Mouse (Mus musculus) megakaryocyte, adult 5-6 weeks (primary cell): ENCODE data around the gene Wdr70. TPM values are rescaled to one million over a fixed set of nuclear protein-coding genes. Genes with fewer than 3 reads are reported as not detected.
"Not testable (repeated sequence)": the region's sequence is repeated elsewhere in the genome, so short reads cannot be mapped to it uniquely, and the experiment has no call there.

Source experiments
- ATAC-seq: 2 replicates; pipeline ENCODE4 v1.8.0; 2016; ENCODE audit warnings: mild to moderate bottlenecking, inconsistent platforms; ENCODE audit not compliant: poor library complexity, severe bottlenecking
- total RNA-seq, 2 experiments: library from RNA; stranded (forward) in 1 of 2; stranded (reverse) in 1 of 2; fragments of 153-499, 151-499 nt in 1 of 2; fragments of 221-1000, 200-1000 nt in 1 of 2; gene quantifications; 2 replicates each; pipeline versions ENCODE4 v1.2.3 to v1.2.4; 2015 to 2017

Wdr70 gene
- total RNA-seq (2015) (30.8 and 34.6 TPM in 2 replicates), total RNA-seq (2017) (27.1 and 33.9 TPM in 2 replicates)

DNA sequence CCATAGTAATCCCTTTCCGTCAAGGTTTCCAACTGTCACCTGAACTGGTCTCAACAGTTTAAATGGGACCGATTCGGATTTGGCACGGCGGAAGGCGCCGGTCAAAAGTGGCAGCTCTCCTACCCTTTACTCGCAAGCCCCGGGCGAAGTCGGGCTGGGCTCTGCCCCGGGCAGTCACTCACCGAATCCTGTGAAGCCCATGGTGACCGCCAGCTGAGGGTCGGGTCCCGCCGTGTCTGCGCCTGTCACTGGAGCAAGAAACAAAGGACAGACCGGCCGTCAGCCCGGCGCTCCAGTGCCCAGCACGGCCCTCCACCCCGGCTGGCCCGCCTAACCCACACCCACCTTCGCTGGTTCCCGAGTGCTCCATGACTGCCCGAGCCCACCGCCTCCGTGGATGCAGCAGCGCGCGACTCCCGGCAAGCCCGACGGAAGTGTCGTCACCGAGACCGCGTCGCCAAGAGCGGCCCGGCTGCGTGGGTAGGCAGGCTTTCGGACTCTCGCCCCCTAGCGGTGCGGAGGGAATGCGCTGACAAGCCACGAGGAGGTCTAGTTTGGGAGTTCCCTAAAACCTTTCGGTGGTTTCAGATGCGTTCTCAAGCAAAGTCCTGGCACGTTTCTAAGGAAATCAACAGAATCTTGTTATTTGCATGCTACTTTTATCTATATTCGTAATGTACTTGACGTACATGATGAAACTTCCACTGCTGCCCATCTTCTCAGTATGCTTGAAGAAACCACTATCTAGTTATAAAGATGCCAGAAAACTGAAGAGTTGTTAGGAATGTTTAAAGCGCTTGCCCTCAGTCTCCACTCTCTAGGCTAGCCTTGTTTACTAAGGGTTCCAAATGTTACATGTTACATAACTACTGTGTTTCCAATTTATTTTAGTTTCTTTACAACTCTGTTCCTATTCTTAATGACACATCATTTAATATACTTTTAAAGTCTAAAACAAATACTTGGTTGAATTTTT is at the start of gene Wdr70:
Wdr70 (minus strand) TSS at position 436 of the 976 bp plus-strand sequence.
- peak; percentile 100 for ATAC-seq

DNA sequence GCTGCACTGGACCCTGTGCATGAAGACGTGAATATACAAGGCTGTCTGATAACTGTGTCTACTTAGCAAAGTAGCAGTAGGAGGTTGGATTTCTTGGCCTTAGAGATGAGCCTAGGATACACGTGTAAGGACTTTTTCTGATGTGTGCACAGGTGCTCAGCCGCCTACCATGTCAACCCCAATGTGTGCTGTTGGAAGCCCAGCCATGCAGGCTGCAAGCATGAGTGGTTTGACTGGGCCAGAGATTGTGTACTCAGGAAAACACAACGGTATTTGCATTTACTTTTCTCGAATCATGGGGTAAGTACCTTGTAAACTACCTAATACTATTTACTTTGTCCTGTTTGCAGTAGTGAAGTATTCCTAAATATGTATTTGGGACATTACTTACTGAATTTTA is 36.6 kb upstream of the Wdr70 start:
- ATAC-seq, result no peak

GRCm38 (mm10) chr15:8131761-8132160 is 32.8 kb upstream of the Wdr70 start:
- ATAC-seq, result no peak

GRCm38 (mm10) chr15:8131268-8131667 is 32.3 kb upstream of the Wdr70 start:
- no peak for ATAC-seq

GRCm38 (mm10) chr15:8129281-8129680 is 30.3 kb upstream of the Wdr70 start:
- no peak for ATAC-seq

DNA sequence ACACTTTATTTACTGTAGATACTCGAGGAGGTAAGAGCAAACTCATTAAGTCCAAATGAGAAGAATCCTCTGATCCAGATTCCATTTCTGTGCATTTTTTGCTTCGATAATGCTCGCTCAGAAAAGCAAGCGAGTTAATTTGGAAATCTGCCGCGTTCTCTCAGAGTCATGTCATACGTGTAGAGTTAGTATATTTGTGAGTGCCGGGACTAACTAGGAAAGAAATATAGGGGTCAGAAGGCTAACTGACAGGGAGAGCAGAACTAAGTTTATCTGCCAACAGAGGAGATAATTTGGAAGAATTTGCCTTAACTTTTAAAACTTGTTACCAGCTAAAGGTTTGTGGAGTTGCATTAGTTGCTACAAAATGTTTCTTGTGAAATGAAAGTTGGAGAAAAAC is 10.8 kb upstream of the Wdr70 start:
- no peak for ATAC-seq

DNA sequence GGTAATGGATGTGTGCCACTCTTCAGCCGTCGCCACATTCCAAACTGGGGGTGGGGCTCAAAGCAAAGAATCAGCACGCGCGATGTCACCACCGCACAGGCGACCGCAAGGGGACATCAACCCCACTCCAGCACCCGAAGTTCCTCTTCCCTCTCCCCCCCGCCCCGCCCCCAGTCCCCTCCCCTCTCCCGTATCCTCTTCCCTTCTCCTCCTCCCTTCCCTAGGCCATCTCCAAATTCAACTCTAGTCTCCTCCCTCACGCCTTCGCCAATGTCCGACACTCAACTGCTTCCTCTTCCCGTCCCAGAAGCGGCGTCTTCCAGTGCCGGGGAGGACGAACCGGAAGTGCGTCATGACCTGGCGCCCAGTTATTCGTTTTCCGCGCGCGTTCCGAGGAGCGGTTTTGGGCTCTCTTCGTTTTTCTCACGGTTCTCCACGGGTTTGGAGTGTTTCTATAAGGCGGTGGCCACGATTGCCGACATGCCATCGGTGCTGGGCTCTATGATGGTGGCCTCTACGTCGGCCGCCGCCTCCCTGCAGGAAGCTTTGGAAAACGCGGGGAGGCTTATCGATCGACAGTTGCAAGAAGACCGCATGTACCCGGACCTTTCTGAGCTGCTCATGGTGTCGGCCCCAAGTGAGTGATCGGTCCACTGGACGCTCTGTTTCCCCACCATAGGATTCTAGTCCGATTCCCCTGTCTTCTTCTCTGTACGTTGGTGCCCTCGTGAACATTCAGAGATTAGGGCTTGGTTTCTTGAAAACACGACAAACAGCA is 10.1 kb upstream of the Wdr70 start, which contains the start of gene Nup155:
Nup155 (plus strand) TSS at position 308 of the 778 bp plus-strand sequence.
- peak; percentile 99 for ATAC-seq

DNA sequence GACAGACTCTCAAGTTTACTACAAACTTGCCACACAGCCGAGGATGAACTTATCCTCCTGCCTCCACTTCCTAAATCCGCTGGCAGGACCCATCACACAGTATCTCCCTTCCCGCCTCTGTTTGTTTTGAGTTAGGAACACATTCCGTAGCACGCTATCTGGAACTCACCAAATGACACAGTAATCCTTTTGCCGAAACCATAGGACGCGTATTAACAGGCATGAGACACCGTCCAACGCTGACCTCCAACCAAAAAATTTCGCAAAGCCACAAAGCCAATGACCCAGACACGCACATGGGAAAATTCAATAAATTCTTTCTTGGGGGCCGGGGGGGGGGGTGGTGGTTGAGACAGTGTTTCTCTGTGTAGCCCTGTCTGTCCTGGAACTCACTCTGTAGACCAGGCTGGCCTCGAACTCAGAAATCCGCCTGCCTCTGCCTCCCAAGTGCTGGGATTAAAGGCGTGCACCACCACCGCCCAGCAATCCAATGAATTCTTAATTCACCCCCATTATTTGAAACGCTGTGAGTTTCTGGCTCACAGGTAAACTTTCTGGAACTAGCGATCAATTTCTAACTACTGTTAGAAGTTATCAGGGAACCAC is 9.5 kb upstream of the Wdr70 start:
- no peak for ATAC-seq

GRCm38 (mm10) chr15:8101975-8102542 is 3.0 kb upstream of the Wdr70 start:
- ATAC-seq, result not testable (repeated sequence)

- peak; percentile 65 for ATAC-seq
Observed at GRCm38 (mm10) chr15:8097853-8098252, 1.2 kb downstream of the Wdr70 start.

DNA sequence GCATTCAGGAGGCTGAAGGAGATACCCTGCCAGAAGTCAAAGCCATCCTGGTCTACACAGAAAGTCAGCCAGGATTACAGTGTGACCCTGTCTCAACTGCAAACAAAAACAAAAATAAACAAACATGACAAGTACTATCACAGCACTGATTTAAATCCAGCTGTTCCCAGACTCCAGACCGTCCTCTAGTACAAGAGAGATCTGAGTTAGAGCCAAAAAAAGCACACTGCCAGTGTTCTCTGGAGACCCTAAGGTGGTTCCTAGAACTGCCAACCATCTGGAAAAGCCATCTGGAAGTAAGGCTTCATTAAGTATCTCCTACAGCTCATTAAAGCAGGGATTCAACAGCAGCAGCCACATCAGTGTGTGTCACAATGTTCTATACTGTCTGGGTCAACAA is 6.3 kb downstream of the Wdr70 start:
- not testable (repeated sequence) for ATAC-seq

- no peak for ATAC-seq
Observed at GRCm38 (mm10) chr15:8090685-8091084, 8.3 kb downstream of the Wdr70 start.

DNA sequence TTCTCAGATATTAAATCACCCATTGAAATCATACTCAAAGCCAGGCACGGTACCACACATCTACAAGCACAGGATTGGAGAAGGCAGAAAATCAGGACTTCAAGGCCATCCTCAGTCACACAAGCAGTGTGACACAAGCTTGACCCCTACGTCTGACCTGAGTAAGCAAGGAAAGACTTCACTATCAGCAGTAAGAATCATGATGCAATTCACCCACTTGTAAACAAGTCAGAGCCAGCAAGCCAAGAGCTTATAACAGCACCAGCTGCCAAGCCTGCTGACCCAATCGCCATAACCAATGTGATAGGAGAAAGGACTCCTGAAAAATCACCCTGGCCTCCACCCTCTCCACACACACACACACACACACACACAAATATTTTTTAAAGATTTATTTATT is 10.3 kb downstream of the Wdr70 start:
- ATAC-seq, result no peak

GRCm38 (mm10) chr15:8087293-8087692 is 11.7 kb downstream of the Wdr70 start:
- no peak for ATAC-seq

DNA sequence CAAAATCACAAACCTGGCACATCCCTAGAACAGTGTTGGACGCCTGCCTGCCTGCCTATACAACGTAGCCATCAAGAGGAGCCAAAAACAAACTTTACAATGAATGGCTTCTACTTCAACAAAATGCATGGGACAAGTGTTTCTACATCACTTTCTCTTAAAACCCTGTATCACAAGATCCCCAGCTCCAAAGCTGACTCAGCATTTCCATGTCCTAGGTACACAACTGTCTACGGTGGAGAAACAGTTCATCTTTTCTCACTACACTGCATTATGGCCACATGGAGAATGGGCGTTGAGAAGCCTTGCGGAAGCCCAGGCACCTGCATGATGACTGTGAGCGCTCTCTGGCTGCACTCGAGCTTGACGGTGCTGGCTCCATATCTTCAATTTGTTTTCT is 16.9 kb downstream of the Wdr70 start:
- no peak for ATAC-seq

- ATAC-seq, result not testable (repeated sequence)
Observed at GRCm38 (mm10) chr15:8073159-8073558, 25.9 kb downstream of the Wdr70 start.

DNA sequence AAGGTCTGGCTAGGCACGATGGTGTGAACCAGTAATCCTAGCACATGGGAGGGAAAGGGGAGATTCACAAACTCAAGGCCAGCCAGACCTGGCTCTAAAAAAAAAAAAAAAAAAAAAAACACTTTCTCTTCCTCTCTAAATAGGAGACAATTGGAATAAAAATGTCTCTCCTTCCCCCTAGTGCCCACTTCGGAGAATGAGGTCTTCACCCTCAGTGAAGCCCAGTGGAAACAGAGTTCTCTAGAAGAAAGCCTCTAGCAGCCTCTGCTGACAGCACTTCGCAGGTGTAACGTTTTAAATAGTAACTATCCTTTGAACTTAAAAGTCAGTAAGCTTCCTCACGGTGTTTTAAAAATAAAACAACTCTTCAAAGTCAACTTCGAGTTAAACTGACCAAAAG is 33.8 kb downstream of the Wdr70 start:
- no peak for ATAC-seq

DNA sequence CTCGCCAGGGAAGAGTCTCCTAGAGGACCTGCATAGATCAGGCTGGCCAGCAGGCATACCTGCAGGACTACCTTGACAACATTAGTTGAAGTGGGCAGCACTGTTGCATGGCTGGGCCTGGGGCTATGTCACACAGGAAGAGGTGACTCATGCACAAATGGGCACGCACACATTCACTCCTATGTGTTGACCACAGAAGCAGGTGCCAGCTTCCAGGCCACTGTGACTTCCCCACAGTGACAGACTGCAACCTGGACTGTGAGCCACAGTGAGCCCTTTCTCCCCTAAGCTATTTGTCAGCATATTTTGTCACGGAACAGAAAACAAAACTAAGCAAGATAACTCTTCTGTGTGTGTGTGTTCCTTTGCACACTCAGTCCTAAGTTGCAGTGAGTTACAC is 47.8 kb downstream of the Wdr70 start:
- 0 out of 2 replicates have a peak, but pooled peaks have one; percentile 30 for ATAC-seq

DNA sequence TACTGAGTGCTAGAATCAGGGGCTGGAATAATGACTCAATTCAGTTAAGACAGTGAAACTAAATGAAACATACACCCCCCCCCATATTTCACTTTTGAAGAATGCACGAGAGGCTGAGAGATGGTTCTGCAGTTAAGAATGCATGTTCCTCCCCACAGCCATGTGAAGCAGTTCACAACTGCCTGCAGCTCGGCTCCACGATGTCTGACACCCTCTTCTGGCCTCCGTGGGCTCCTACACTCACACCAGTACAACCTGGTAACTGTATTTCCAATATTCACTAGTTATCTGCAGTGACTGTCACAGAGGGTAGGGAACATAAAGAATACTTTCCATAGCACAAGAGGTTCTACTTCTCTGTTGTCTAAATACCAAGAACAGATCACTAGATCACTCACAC is 59.2 kb downstream of the Wdr70 start:
- no peak for ATAC-seq

DNA sequence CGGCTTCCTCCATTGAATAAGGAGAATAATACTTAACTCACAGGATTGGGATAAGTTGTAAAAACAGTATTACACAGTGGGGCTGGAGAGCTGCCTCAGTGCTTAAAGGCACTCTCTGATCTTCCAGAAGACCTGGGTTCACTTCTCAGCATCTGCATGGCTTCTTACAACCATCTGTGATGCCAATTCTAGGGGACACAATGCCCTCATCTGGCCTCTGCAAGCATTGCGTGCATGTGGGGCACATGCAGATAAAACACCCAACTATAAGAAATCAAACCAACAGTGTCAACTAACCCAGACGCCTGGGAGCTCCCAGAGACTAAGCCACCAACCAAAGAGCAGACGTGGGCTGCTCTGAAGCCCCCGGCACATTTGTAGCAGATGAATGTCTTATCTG is 60.6 kb downstream of the Wdr70 start:
- peak; percentile 30; the same call in 1 of the 2 replicates for ATAC-seq

DNA sequence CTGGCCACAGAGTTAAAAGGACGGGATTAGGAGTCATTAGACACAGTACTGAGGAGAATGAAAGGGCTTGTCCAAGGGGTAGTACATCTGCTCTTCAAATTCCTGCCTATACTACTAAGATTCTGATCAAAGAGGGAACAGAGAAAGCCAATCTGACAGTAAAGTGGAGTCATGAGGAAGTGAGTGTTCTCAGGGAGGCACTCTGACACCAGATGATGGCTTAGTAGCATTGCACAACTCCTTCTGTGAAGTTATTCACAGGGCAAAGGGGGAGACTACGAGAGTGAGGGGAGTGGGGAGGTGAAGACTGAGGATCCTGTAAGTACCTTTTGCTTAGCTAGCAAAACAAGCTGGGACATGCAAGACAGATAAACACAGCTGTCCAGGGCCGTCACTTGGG is 61.2 kb downstream of the Wdr70 start:
- peak; percentile 93 for ATAC-seq
